Mouse (Mus musculus) ovary, postnatal 36 days (tissue): ENCODE data around the gene Tinf2.

Source experiments
- DNase-seq: peaks from one replicate; pipeline ENCODE4 v3.0.0; 2022; ENCODE audit warnings: low spot score, mixed read lengths

Gene Tinf2

DNA sequence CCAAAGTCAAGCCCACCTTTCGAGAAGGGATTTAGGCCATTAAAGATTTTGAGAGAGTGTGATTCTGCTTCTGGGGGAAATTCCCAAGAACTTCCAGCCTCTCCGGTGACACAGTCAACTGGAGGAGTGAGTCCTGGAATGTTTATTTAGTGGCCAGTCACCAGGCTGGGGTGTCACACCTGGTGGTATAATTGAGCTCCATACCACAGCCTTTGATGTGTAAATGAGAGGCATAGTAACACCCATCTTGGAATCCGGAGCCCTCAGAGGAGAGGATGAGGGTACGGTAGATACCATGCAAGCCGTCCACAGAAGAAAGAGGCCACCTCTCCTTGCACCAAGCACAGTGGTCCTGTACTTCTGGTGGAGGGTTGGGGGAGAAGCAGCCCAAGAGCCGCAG is 21.1 kb upstream of the Tinf2 start:
- no peak for DNase-seq

DNA sequence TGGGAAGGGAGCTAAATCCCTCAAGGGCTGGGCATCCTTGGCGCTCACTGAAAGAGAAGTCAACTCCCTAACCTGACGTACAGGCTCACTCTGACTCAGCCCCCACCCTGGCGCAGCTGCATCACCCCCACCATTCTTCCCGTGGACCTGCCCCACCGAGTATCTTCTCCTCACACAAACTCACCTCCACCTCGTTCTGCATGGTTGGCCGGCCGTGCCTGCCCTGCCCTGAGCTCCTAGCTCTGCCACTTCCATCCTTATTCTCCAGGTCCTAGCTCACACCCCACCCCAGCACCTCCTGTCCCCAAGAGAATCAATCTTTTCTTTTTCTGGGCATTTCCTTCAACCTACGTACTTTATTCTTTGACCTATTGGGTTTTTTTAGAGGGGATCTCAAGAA is 19.5 kb upstream of the Tinf2 start:
- DNase-seq: no peak

DNA sequence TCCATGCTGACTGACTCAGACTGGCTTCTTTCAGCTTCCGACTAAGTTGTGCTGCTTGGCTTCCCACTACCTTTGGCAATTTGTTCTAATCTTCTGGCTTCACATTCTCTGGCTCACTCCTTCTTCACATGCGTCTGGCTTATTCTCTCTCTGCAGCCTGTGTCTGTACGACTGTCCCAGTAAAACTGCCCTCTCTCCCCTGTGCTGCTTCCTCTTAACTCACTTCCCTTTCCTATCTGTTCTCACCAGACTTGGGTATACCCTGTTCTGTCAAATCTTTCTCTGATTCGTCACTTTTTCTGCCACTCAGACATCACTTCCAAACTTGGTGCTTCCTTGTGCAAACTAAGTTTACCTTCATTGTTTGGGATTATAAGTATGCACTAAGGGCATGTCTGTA is 15.6 kb upstream of the Tinf2 start:
- DNase-seq: no peak

- DNase-seq: no peak
Observed at GRCm38 (mm10) chr14:55689433-55689832, 7.8 kb upstream of the Tinf2 start.

GRCm38 (mm10) chr14:55682118-55682493 is 486 bp upstream of the Tinf2 start:
- no peak for DNase-seq

GRCm38 (mm10) chr14:55677615-55678014 is 4.0 kb downstream of the Tinf2 start:
- no peak for DNase-seq

GRCm38 (mm10) chr14:55672741-55673060 is 8.9 kb downstream of the Tinf2 start:
- no peak for DNase-seq

GRCm38 (mm10) chr14:55671833-55672740 is 9.5 kb downstream of the Tinf2 start, which contains the start of the genes Gmpr2 and Nedd8:
Gmpr2 (plus strand) TSS chr14:55671941.
Nedd8 (minus strand) TSS chr14:55672124.
- peak; percentile 85 for DNase-seq

- no peak for DNase-seq
Observed at GRCm38 (mm10) chr14:55671486-55671832, 10.2 kb downstream of the Tinf2 start.

- DNase-seq: no peak
Observed at GRCm38 (mm10) chr14:55660636-55661035, 21.0 kb downstream of the Tinf2 start.

DNA sequence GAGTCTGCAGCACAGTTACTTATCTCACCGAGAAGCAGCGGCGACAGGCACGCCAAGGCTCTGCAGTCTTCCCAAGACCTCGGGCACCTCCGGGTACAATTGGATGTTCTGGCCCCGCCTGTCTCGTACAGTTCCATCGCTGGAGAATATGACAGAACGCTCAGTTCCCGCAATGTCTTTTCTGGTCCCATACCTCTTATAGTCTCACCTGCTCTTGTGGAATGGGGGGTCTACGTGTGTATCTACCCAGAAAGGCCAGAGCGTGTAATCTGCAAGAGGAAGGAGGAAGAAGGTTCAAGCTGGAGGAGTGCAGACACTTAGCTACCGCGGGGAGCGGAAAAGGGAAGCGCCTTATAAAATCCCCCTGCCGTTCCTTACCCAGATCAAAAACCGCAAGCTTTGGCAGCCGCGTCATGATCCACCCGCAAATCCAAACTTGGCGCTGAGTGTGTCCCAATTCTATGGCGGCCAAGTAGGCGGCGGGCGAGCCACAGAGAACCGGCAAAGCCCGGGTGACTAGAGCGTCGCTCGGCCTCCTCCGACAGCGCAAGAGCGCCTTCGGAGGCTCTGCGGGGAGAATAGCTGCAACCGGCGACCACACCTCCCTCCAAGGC is 21.6 kb downstream of the Tinf2 start, which contains the start of gene Mdp1:
TSS of gene Mdp1 (minus strand) at position 549 of the 614 bp plus-strand sequence.
- DNase-seq: peak; percentile 80

GRCm38 (mm10) chr14:55658011-55658410 is 23.6 kb downstream of the Tinf2 start:
- DNase-seq: no peak

DNA sequence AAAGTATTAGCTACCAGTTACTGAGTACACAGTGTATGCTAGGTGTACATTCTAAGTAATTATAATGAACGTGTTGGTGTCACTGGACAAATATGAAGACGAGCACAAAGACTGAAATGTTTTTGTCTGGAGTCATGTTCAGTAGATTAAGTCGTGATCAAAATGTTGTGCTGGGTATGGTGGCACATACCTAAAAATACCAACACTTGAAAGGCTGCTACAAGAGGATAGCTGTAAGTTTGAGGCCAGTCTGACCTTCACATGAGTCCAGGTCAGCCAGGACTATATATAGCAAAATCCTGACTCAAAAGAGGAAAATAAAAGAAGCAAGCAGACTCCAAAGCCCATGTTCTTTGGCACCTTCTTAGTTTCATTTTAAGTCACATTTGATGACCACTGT is 24.7 kb downstream of the Tinf2 start:
- no peak for DNase-seq

- DNase-seq: no peak
Observed at GRCm38 (mm10) chr14:55651528-55651927, 30.1 kb downstream of the Tinf2 start.

DNA sequence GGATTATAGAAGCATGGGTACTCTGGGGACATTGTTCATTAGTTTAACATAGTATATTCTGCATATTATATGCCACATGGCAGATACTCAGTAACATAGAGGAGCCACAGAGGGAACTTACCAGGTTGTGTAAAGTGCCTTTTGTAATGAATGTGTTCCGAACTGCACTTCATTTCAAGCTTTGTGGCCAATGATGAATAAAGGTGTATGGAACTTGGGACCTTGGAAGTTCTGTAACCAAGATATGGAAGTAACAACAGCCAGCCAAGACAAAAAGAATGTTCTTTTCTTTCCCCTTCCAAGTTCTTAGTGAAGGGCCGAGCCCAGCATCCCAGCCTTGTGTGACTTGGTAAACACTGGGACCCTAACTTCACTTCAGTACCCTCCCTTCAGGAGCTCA is 31.7 kb downstream of the Tinf2 start, which contains the start of gene Tssk4:
TSS of gene Tssk4 (plus strand) at position 301 of the 400 bp plus-strand sequence.
- DNase-seq: no peak

GRCm38 (mm10) chr14:55644261-55644888 is 37.2 kb downstream of the Tinf2 start:
- no peak for DNase-seq

- DNase-seq: peak; percentile 89
Observed at GRCm38 (mm10) chr14:55643060-55643907, 38.3 kb downstream of the Tinf2 start, which contains the start of gene Tm9sf1. Tm9sf1 (minus strand) TSS chr14:55643806.

DNA sequence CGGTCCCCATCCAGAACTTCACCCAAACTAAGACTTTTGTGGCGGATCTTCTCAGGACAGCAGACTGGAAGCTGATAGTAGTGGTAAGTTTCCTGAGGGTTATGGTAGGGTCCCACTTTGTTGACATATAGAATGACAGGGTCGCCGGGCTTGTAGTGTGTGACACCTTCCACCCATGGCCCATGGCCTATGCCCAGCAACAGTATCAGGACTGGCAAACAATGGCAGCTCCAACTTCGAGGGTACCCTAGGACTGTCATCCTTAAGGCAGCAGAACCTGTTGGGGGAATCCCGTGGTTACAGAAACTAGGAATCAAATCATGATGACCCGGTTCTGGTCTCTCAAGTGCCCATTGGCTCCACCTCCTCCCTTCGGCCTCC is 39.0 kb downstream of the Tinf2 start:
- DNase-seq: no peak

GRCm38 (mm10) chr14:55641291-55641690 is 40.3 kb downstream of the Tinf2 start:
- no peak for DNase-seq

GRCm38 (mm10) chr14:55640816-55641215 is 40.8 kb downstream of the Tinf2 start:
- no peak for DNase-seq

GRCm38 (mm10) chr14:55637795-55638194 is 43.8 kb downstream of the Tinf2 start, which contains the start of gene Gm49378:
Gm49378 (minus strand) TSS chr14:55637895.
- no peak for DNase-seq

GRCm38 (mm10) chr14:55635523-55636007 is 46.1 kb downstream of the Tinf2 start, which contains the start of gene Ipo4:
Ipo4 (minus strand) TSS chr14:55635957.
- DNase-seq: peak; percentile 82
